Mouse (Mus musculus) gastrocnemius, adult 2 months (tissue): ENCODE measurements around the gene Nat8f6. TPM values are rescaled to one million over a fixed set of nuclear protein-coding genes. Genes with fewer than 3 reads are reported as not detected.
"Not testable (repeated sequence)": the region's sequence is repeated elsewhere in the genome, so short reads cannot be mapped to it uniquely, and the experiment has no call there.

ENCODE experiments used
- DNase-seq: peaks from one replicate; pipeline ENCODE4 v3.0.0; 2022
- H3K27ac ChIP-seq: fragments of 200-600 bp; 2 replicates; pipeline ENCODE4 v1.8.1; 2022; ENCODE audit warnings: mild to moderate bottlenecking
- H3K4me3 ChIP-seq: fragments of 200-600 bp; 2 replicates; pipeline ENCODE4 v1.8.1; 2022; ENCODE audit warnings: mild to moderate bottlenecking, moderate library complexity
- CTCF ChIP-seq: fragments of 200-600 bp; IDR thresholded peaks from 2 replicates; pipeline ENCODE4 v1.8.1; 2022; ENCODE audit warnings: antibody characterized with exemption, mild to moderate bottlenecking, moderate library complexity
- intact Hi-C: fragments of 180-260 bp; cut with DNase I; formaldehyde crosslinking; loops from one replicate; pipeline ENCODE4 v1.15.1; 2025
- long read RNA-seq, 2 experiments: library from polyadenylated mRNA; stranded (forward); transcript quantifications; one replicate each; pipeline ENCODE4 v2.0.0; 2021
- total RNA-seq, 2 experiments: library from RNA; stranded (reverse); gene quantifications; 2 replicates each; pipeline ENCODE4 v1.2.3; 2021

Nat8f6 gene
- total RNA-seq: not detected
- long read RNA-seq, experiment 1: 0 reads
- long read RNA-seq, experiment 2: 0 reads

GRCm38 (mm10) chr6:85820837-85821236, at the start of gene Nat8f6, which contains the start of gene Nat8f5:
Nat8f6 (minus strand) TSS chr6:85820954.
Nat8f5 (minus strand) TSS chr6:85820972.
- Histone ChIP-seq H3K4me3 (no peak within 1 kb of the TSS), H3K27ac (no peak within 1 kb of the TSS)
- DNase-seq: no peak
- TF ChIP-seq CTCF: no peak
- intact Hi-C loops: no loop called here

DNA sequence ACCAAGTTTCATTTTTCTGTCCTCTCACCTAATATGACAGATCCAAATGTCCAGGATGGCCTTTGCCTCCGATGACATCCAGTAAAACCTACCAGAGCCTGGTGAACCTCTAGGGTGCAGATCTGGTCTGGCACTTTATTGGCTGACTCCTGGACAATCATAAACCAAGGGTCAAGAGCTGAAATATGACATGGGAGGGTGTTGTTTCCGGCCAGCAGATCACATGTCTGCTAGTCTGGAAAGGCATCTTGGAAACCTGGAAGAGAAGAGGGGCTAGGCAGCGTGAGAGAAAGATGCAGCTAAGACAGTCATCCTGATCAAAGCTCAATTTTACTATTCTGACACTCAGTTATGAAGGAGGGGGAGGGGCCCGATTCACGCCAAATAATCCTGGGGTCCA, 48.3 kb upstream of the Nat8f6 start, which contains the start of gene Nat8f2:
Gene Nat8f2 (minus strand): TSS at position 153 of the 400 bp plus-strand sequence.
- DNase-seq, H3K27ac ChIP-seq, intact Hi-C loops, H3K4me3 ChIP-seq: not testable (repeated sequence)

GRCm38 (mm10) chr6:85867726-85868690, 47.3 kb upstream of the Nat8f6 start:
- TF ChIP-seq CTCF: no peak
- no peak overlapping the region for H3K4me3 ChIP-seq
- no peak for DNase-seq
- intact Hi-C loops: no loop called here
- no peak overlapping the region for H3K27ac ChIP-seq

DNA sequence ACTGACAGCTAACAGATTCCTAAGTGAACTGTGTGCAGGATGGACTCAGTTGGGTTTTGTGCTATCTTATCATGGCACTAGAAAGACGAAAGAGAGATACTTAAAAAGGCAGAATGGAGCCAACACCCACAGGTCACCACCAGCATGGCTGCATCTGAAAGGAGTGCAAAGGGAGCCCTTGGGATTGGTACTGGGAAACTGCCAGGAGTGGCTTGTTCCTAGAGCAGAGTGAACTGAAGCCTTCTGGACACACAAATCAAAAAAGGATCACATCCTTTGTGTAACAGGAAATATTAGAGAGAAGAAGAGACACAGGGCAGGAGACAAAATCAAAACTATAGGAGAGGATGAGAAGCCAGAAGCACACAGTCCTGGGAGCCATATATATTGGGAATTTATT, 46.2 kb upstream of the Nat8f6 start:
- intact Hi-C loops, DNase-seq, H3K4me3 ChIP-seq, H3K27ac ChIP-seq: not testable (repeated sequence)

DNA sequence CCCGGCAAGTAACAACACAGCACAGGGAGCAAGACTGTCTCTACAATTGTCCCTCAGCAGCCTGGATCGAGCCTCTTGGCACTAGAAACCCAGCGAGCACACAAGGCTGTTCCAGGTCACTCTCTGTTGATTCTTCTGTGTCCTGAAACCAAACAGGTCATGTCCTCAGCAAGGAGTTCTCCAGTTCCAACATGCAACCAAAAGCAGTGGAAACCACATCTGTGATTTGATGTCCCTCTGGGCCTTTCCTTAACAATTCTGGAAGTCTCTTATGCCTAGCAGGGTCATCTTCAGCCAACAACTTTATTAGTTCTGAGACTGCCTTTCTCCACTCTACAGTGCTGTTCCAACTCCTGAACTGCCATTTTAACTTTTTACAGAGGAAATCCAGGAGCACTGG, 45.4 kb upstream of the Nat8f6 start:
- intact Hi-C loops, H3K4me3 ChIP-seq, H3K27ac ChIP-seq: not testable (repeated sequence)
- DNase-seq: peak; percentile 31

DNA sequence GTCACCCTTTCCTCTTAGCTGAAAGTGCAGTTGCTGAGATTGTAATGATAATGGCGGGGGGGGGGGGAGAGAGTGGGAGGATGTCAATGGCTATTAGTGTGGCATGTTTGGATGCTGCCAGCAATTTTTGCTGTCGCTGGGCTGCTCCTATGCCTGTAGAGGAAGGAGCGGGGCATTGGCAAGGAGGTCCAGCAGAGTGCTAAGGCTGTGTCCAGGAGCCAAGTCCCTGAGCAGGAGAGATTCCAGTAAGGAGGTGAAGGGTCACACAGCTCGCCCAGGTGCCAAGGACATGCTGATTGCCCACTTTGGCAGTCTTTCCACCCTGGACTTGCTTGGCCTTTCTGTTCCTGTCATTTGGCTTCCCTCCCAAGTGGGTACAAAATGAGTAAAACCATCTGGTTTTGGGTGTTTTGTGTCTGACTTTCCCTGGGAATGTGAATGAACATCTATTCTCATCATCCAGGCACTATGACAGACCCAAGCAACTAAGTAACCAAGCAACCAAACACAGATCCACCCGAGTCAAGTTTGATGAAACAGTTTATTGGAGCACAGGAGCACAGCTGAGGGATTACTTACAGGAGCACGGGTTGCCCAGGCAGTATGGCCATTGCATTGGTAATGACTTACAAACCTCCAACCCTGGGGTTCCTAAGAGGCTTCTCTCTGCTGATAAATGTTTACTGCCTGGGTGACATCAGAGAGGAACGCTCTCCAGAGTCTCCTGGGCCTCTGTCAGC, 44.3 kb upstream of the Nat8f6 start:
- intact Hi-C loops, H3K4me3 ChIP-seq, H3K27ac ChIP-seq: not testable (repeated sequence)
- peak; percentile 19 for DNase-seq

- no peak for TF ChIP-seq CTCF
- no peak overlapping the region for H3K27ac ChIP-seq
- intact Hi-C loops: no loop called here
- H3K4me3 ChIP-seq: no peak overlapping the region
- no peak for DNase-seq
Measured at GRCm38 (mm10) chr6:85863840-85864239, 43.1 kb upstream of the Nat8f6 start.

- no peak for TF ChIP-seq CTCF
- Histone ChIP-seq H3K27ac (no peak overlapping the region), H3K4me3 (no peak overlapping the region)
- intact Hi-C loops: no loop called here
- DNase-seq: no peak
Measured at GRCm38 (mm10) chr6:85863136-85863535, 42.4 kb upstream of the Nat8f6 start.

DNA sequence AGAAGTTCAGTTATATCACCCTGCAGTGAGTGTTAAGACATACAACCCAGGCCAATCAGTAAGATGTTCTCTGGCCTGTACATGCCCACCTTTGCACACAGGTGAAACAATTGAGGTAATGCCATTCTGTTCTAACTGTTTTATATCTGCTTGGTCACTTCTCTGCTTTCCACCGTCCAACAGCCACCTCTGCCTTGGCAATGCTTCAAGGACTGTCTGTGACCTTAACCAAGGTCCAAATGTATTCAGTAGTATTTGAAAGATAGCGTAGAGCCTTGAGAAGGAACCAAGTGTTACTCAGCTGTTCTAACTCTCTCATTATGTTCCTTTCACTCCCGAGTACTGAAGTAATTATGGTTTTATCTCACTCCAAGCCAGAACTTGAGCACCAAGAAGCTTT, 41.8 kb upstream of the Nat8f6 start:
- TF ChIP-seq CTCF: no peak
- no peak overlapping the region for H3K27ac ChIP-seq
- H3K4me3 ChIP-seq: no peak overlapping the region
- intact Hi-C loops: no loop called here
- no peak for DNase-seq

- intact Hi-C loops: no loop called here
- no peak for TF ChIP-seq CTCF
- DNase-seq: no peak
- no peak overlapping the region for H3K27ac ChIP-seq
- no peak overlapping the region for H3K4me3 ChIP-seq
Measured at GRCm38 (mm10) chr6:85861247-85861646, 40.5 kb upstream of the Nat8f6 start.

DNA sequence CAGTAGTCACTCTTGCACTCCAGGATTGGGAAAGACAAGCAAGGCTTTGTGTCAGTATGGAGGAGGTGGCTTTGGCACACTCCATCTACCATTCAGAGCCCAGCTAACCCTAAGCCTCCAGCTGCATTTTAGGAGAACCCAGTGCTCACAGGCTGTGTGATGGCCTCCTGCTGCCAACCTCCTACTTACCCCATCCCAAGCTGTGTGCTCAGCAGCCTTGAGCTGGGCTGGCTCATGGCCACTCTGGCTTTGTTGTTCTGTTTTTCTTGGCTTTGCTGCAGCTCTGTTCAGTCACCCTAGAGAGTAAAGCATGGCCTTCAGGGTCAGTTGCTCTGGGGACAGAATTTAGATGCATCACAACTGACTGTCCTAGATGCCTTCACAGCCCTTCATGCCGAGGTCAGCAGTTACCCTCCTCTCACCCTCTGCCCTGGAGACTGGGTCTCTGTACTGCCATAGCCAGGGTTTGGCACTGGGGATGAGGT, 35.5 kb upstream of the Nat8f6 start:
- no peak for TF ChIP-seq CTCF
- no peak overlapping the region for H3K27ac ChIP-seq
- no peak overlapping the region for H3K4me3 ChIP-seq
- DNase-seq: peak; percentile 60
- intact Hi-C loops: no loop called here

- intact Hi-C loops: no loop called here
- no peak for DNase-seq
- no peak overlapping the region for H3K27ac ChIP-seq
- H3K4me3 ChIP-seq: no peak overlapping the region
- no peak for TF ChIP-seq CTCF
Measured at GRCm38 (mm10) chr6:85853481-85853880, 32.7 kb upstream of the Nat8f6 start.
